Mouse (Mus musculus) neural tube, embryonic 15.5 days (tissue): ENCODE data around the gene Cox6b1. TPM values are rescaled to one million over a fixed set of nuclear protein-coding genes. Genes with fewer than 3 reads are reported as not detected.
A peak's percentile ranks its signal among the peaks of the same experiment; 100 is the strongest.

Source experiments
- ATAC-seq: fragments of 200-750 bp; cut with Nextera tagmentation; 2 replicates; pipeline ENCODE4 v1.8.0; 2017; ENCODE audit warnings: mild to moderate bottlenecking, moderate TSS enrichment, moderate library complexity; ENCODE audit not compliant: low FRiP score
- H3K27ac ChIP-seq: fragments of 300-500 bp; sonication (generic); replicated peaks from 2 replicates; pipeline ENCODE4 v1.5.1; 2015; ENCODE audit warnings: mild to moderate bottlenecking, inconsistent platforms
- H3K27me3 ChIP-seq: fragments of 300-500 bp; sonication (generic); replicated peaks from 2 replicates; pipeline ENCODE4 v1.6.1; 2015; ENCODE audit warnings: inconsistent platforms
- H3K36me3 ChIP-seq: fragments of 300-500 bp; sonication (generic); 2 replicates; pipeline ENCODE4 v1.6.1; 2015; ENCODE audit warnings: inconsistent platforms
- H3K4me1 ChIP-seq: fragments of 300-500 bp; sonication (generic); 2 replicates; pipeline ENCODE4 v1.6.1; 2015; ENCODE audit warnings: inconsistent platforms
- H3K4me2 ChIP-seq: fragments of 300-500 bp; sonication (generic); 2 replicates; pipeline ENCODE4 v1.6.1; 2015; ENCODE audit warnings: inconsistent platforms, mild to moderate bottlenecking, moderate library complexity
- H3K4me3 ChIP-seq: fragments of 300-500 bp; sonication (generic); replicated peaks from 2 replicates; pipeline ENCODE4 v1.5.1; 2015; ENCODE audit warnings: mild to moderate bottlenecking, inconsistent platforms
- H3K9ac ChIP-seq: fragments of 300-500 bp; sonication (generic); replicated peaks from 2 replicates; pipeline ENCODE4 v1.6.1; 2015; ENCODE audit warnings: mild to moderate bottlenecking, inconsistent platforms
- H3K9me3 ChIP-seq: fragments of 300-500 bp; sonication (generic); replicated peaks from 2 replicates; pipeline ENCODE4 v1.6.1; 2016; ENCODE audit warnings: inconsistent platforms
- WGBS: fragments of 180-500 bp; shearing (Covaris S2); methylation state at CpG from one replicate; pipeline ENCODE4 v1.1.7; 2015; ENCODE audit warnings: mixed read lengths; 5-methylcytosine and 5-hydroxymethylcytosine counted together
- polyA plus RNA-seq: library from polyadenylated mRNA; unstranded; fragments of >200 nt; fragmentation: Nextera tagmentation; extraction: Ambion mirVana; gene quantifications from 2 replicates; pipeline ENCODE4 v1.2.1, GENCODE M21; 2015

The Cox6b1 gene
- polyA plus RNA-seq, 1 experiment from 2014 or later: 1,358 TPM

DNA sequence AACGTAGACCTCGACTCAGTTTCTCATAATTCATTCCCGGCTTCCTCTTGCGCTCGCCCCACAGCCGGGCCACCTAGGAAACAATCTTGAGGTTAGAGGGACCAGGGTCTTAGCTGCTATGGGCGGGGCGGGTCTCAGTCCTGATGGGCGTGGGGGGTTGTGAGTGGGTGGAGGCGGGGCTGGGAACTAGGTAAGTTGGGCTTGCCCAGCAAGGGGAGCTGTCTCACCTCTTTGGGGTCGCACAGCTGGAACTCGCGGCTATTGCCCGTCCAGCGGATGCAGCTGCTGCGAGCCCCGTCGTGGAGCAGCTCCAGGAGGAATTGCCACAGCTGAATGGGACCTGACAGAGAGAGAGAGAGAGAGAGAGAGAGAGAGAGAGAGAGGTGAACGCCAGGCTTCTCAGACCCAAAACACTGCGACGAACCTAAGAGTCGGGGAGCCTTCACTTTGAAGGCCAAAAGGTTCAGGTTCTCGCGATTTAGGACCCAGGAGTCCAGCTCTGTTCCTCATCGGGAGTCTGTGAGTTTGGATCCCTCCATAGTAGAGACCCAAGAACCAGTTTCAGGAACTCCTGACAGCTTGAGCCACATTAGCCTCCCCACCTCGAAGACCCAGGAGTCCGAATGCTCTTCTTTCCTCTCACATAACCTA is 7.9 kb upstream of the Cox6b1 start:
- no peaks in the 10 kb centered on the region for H3K36me3 ChIP-seq
- peaks cover 75% of the 10 kb centered on the region for H3K27me3 ChIP-seq
- H3K4me3 ChIP-seq: no peak overlapping the region
- H3K9me3 ChIP-seq: no peaks in the 10 kb centered on the region
- 3% methylated on average over 27 of the region's 27 CpGs for WGBS
- no peak overlapping the region for H3K9ac ChIP-seq
- peaks cover 4% of the 10 kb centered on the region for H3K4me1 ChIP-seq
- H3K27ac ChIP-seq: no peak overlapping the region
- no peak overlapping the region for H3K4me2 ChIP-seq
- ATAC-seq: no peak

DNA sequence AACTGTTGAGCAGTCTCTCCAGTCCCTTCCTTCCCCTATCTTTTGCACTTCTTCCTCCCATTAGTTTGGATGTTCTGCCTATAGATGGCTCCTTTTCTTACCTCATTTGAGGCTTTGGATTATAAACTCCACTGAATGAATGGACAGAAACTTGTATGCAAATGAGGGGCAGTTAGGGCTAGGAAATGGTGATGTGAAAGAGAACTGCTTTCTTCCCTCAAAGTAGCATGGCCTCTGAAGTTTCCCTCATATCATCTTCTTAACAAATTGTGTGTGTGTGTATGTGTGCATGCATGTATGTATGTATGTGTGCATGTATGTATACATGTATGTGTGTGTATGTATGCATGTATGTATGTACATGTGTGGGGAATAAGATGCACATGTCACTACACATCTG is 3.1 kb upstream of the Cox6b1 start:
- H3K9ac ChIP-seq: no peak overlapping the region
- H3K4me3 ChIP-seq: no peak overlapping the region
- H3K4me1 ChIP-seq: peaks cover 13% of the 10 kb centered on the region
- H3K27me3 ChIP-seq: peaks cover 50% of the 10 kb centered on the region
- no peak for ATAC-seq
- H3K36me3 ChIP-seq: peaks cover 3% of the 10 kb centered on the region
- no peak overlapping the region for H3K4me2 ChIP-seq
- no peaks in the 10 kb centered on the region for H3K9me3 ChIP-seq
- no peak overlapping the region for H3K27ac ChIP-seq

DNA sequence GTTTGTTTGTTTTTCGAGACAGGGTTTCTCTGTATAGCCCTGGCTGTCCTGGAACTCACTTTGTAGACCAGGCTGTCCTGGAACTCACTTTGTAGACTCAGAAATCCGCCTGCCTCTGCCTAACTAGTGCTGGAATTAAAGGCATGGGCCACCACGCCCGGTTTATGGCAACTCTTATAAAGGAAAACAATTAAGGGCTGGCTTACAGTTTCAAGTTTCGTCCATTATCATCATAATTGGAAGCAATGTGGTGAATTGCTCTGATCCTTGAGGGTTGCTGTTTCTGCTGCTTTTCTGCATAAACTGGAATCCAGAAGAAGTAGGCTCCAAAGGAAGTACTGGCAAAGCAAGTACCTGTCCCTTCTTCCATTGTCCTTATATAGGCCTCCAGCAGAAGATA is 696 bp upstream of the Cox6b1 start:
- no peak overlapping the region for H3K9ac ChIP-seq
- H3K4me2 ChIP-seq: peak overlapping the region; percentile 89; the same call in 1 of the 2 replicates
- H3K4me3 ChIP-seq: no peak overlapping the region
- 0 out of 2 replicates have a peak overlapping the region, but pooled peaks have one; percentile 61 for H3K27ac ChIP-seq
- peaks cover 28% of the 10 kb centered on the region for H3K27me3 ChIP-seq
- H3K36me3 ChIP-seq: peaks cover 25% of the 10 kb centered on the region
- no peaks in the 10 kb centered on the region for H3K9me3 ChIP-seq
- peak; percentile 18; the same call in 1 of the 2 replicates for ATAC-seq
- 90% methylated on average over 5 of the region's 5 CpGs for WGBS
- peaks cover 13% of the 10 kb centered on the region for H3K4me1 ChIP-seq

DNA sequence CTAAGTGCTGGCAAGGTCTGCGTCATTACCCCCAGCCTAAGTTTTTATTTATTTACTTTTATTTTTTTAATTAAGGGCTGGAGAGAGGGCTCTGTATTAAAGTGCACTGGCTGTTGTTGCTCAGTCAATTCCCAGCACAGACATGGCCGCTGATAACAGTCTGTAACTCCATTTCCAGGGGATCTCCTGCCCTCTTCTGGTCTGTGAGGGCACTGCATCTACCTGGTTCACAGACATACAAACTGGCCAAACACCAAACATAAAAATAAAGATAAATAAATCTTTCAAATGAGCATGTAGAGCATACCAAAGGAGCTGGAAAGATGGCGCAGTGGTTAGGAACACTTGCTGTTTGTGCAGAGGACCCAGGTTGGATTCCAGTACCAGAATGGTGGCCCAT is 6.7 kb downstream of the Cox6b1 start:
- H3K36me3 ChIP-seq: peaks cover 77% of the 10 kb centered on the region
- ATAC-seq: no peak
- H3K27me3 ChIP-seq: no peaks in the 10 kb centered on the region
- H3K9ac ChIP-seq: no peak overlapping the region
- H3K27ac ChIP-seq: no peak overlapping the region
- H3K4me1 ChIP-seq: peaks cover under 1% of the 10 kb centered on the region; the same call in 1 of the 2 replicates
- no peak overlapping the region for H3K4me2 ChIP-seq
- no peak overlapping the region for H3K4me3 ChIP-seq
- 0 out of 2 replicates have a peak, but pooled peaks cover 2% of the 10 kb centered on the region for H3K9me3 ChIP-seq
- 93% methylated on average over 3 of the region's 3 CpGs for WGBS

DNA sequence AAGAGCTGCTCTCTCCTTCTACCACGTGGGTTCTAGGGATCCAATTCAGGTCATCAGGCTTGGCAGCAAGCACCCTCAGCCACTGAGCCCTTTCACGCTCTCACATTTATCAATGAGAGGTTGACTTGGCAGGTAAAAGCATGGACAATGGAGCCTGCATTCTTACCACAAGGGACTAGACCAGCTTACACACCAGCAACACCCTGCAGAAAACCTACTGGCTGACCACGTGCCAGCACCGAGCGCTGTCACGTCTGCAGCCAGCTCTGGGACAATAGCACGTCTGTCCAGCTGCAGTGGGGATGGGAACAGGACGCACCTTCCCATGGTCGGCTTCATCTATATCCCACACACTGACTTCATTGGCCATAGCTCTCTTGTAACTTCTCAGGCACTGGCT is 7.3 kb downstream of the Cox6b1 start:
- Histone ChIP-seq H3K4me2 (no peak overlapping the region), H3K27ac (no peak overlapping the region), H3K9me3 (0 out of 2 replicates have a peak, but pooled peaks cover 2% of the 10 kb centered on the region), H3K9ac (no peak overlapping the region), H3K4me1 (no peaks in the 10 kb centered on the region), H3K27me3 (no peaks in the 10 kb centered on the region), H3K4me3 (no peak overlapping the region), H3K36me3 (peaks cover 73% of the 10 kb centered on the region)
- 98% methylated on average over 9 of the region's 9 CpGs for WGBS
- no peak for ATAC-seq

DNA sequence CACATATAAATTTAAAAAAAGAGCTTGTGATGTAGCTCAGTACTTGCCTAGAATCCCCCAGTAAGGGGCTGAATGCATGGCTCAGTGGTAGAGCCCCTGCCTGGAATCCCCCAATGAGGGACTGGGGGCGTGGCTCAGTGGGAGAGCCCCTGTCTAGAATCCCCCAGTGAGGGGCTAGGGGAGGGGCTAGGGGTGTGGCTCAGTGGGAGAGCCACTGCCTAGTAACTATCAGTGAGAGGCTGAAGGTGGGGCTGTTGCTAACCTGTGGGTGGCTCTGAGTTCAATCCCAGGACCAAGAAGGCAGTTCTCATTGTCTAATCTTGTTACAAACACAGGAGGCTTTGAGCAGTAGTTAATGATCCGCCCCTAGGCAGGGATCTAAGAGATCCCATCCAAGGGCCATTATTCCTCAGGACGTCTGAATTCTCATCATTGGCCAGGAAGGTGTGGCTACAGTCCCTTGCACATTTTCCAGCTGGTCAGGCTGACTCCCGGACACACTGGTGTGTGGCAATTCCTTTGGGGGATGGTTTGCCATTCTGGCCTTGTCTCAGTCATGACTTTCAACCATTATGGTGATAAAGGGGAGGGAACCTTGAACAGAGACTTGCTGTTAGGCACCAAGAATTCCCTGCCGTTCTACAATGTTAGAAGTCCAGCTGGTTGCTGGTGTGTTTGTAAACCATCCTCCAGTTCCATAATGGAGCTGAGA is 10.7 kb downstream of the Cox6b1 start:
- Histone ChIP-seq H3K4me1 (no peaks in the 10 kb centered on the region), H3K27ac (no peak overlapping the region), H3K36me3 (peaks cover 48% of the 10 kb centered on the region), H3K9ac (no peak overlapping the region), H3K4me3 (no peak overlapping the region), H3K9me3 (0 out of 2 replicates have a peak, but pooled peaks cover 2% of the 10 kb centered on the region), H3K27me3 (no peaks in the 10 kb centered on the region), H3K4me2 (no peak overlapping the region)
- no peak for ATAC-seq
- 57% methylated on average over 5 of the region's 5 CpGs for WGBS

DNA sequence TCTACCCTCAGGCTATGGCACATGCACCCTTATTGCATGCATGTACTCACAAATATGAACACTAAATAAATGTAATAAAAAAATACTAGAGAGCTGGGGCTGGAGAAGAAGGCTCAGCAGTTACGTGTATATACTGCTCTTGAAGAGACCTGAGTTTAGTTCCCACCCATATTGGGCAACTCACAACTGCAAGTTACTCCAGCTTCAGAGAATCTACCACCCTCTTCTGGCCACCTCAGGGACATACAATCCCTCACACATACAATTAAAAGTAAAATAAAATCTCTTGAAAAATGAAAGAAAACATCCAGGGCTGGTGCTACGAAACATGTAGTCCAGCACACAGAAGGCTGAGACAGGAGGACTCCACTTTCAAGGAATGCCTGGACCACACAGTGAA is 11.5 kb downstream of the Cox6b1 start:
- H3K4me1 ChIP-seq: no peaks in the 10 kb centered on the region
- H3K9ac ChIP-seq: no peak overlapping the region
- 92% methylated on average over 2 of the region's 2 CpGs for WGBS
- no peak for ATAC-seq
- H3K27ac ChIP-seq: no peak overlapping the region
- H3K36me3 ChIP-seq: peaks cover 43% of the 10 kb centered on the region
- H3K9me3 ChIP-seq: 0 out of 2 replicates have a peak, but pooled peaks cover 2% of the 10 kb centered on the region
- H3K4me3 ChIP-seq: no peak overlapping the region
- H3K4me2 ChIP-seq: no peak overlapping the region
- H3K27me3 ChIP-seq: no peaks in the 10 kb centered on the region

DNA sequence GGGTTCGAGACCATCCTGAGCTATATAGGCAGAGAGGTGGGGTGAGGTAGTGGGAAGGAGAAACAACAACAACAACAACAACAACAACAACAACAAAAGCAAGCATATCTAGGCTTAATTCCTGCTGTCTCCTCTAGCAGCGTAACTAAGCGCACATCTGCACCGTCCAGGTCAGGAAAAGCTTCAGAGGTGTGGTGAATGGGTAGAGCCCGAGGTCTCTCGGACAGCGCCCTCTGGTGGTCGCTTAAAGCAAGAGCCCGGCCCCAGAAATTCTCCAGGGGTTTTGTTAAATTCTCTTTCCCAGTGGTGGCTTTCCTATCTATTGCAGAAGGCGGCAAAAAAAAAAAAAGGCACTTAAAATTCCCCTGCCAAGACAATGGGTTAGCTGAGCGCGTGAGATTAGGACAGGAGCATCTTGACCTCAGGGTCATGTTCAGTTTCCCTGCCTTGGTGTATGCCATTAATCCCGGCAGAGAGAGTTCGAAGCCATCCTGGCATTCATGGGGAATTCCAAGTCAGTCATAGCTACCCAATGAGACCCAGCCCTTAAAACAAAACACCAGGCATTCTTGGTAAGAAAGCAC is 12.3 kb downstream of the Cox6b1 start:
- Histone ChIP-seq H3K4me1 (no peaks in the 10 kb centered on the region), H3K9ac (no peak overlapping the region), H3K9me3 (no peaks in the 10 kb centered on the region), H3K4me2 (no peak overlapping the region), H3K27me3 (no peaks in the 10 kb centered on the region), H3K36me3 (peaks cover 35% of the 10 kb centered on the region), H3K27ac (no peak overlapping the region), H3K4me3 (no peak overlapping the region)
- 25% methylated on average over 14 of the region's 14 CpGs for WGBS
- no peak for ATAC-seq

DNA sequence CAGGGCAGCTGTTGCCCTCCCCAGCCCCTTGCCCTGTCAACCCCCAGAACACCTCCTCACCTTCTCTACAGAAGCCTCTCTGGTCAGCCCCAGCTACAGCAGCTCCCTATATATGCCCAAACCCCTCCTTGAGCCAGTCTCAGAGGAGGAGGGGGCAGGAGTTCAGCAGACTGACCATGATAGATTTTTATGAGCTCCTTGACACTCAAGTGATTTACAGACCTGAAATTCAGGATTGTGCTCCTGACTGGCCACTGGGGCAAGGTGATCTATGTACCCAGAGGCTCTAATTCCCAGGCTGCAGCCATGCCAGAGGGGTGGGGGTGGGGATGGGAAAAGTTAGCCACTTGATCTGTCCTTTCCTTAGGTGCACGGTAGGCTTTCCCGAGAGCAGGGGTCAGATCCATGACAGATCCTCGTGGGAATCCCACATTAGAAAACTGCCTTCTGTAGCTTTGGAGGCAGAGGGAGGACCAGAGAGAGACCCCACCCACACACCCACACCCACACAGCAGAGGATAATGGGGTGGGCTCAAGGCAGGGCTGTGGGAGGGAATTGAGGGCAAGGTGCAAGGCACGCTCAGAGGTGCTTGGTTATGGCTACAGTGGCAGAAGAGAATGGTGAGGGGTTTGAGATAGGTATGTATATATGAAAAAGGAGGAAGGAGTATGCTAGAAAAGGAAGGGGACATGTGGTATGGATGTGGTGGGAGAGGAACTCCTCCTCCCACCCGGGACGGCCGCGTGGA is 13.1 kb downstream of the Cox6b1 start, which contains the start of gene Upk1a:
Upk1a (minus strand) TSS at position 194 of the 749 bp plus-strand sequence.
- Histone ChIP-seq H3K36me3 (peaks cover 27% of the 10 kb centered on the region), H3K4me3 (no peak within 1 kb of the TSS), H3K27me3 (no peaks in the 10 kb centered on the region), H3K9ac (no peak within 1 kb of the TSS), H3K4me2 (no peak within 1 kb of the TSS), H3K27ac (no peak within 1 kb of the TSS), H3K4me1 (no peaks in the 10 kb centered on the region), H3K9me3 (no peaks in the 10 kb centered on the region)
- 71% methylated on average over 8 of the region's 8 CpGs for WGBS
- no peak for ATAC-seq

DNA sequence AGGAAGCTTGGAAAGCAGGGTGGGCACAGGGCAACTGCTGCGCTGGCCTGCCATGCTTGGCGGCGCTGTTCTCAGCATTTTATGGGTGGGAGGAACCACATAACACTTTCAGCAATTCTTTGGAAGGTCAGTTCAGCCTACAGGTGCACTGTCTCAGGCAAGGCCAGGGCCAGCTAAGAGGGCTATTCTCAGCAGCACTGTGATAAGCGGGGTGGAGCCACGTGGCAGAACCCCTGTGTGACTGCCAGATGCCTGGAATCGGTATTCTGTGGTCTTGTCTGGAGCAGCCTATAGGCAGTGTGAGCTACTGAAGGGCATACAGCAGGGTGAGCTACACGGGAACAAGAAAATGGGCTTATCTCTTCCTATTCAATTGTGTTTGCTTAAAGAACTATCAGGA is 15.9 kb downstream of the Cox6b1 start:
- no peaks in the 10 kb centered on the region for H3K27me3 ChIP-seq
- 0 out of 2 replicates have a peak, but pooled peaks cover under 1% of the 10 kb centered on the region for H3K36me3 ChIP-seq
- WGBS: 65% methylated on average over 7 of the region's 7 CpGs
- no peaks in the 10 kb centered on the region for H3K9me3 ChIP-seq
- no peak overlapping the region for H3K9ac ChIP-seq
- no peak overlapping the region for H3K4me3 ChIP-seq
- no peaks in the 10 kb centered on the region for H3K4me1 ChIP-seq
- ATAC-seq: no peak
- no peak overlapping the region for H3K27ac ChIP-seq
- no peak overlapping the region for H3K4me2 ChIP-seq

DNA sequence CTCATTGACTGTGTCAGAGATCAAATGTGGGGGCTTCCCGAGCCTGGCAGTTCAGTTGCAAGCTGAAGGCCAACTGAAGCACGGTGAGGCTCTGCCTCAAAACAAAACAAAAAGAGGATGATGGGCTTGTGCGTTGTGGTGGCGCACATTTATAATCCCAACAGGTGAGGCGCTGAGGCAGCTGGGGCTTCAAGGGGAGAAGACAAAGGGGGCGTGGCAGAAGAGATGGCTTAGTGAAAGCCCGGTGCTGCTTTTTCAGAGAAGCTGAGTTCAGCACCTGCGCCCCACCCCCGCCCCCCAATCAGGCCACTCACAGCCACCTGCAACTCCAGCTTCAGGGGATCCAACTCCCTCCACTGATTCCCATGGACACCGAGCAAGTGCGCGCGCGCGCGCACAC is 17.5 kb downstream of the Cox6b1 start:
- no peaks in the 10 kb centered on the region for H3K36me3 ChIP-seq
- no peak overlapping the region for H3K27ac ChIP-seq
- no peaks in the 10 kb centered on the region for H3K9me3 ChIP-seq
- no peak overlapping the region for H3K9ac ChIP-seq
- no peak overlapping the region for H3K4me3 ChIP-seq
- no peaks in the 10 kb centered on the region for H3K27me3 ChIP-seq
- WGBS: 49% methylated on average over 16 of the region's 16 CpGs
- no peak for ATAC-seq
- H3K4me2 ChIP-seq: no peak overlapping the region
- no peaks in the 10 kb centered on the region for H3K4me1 ChIP-seq
